In the genomic region with DNA sequence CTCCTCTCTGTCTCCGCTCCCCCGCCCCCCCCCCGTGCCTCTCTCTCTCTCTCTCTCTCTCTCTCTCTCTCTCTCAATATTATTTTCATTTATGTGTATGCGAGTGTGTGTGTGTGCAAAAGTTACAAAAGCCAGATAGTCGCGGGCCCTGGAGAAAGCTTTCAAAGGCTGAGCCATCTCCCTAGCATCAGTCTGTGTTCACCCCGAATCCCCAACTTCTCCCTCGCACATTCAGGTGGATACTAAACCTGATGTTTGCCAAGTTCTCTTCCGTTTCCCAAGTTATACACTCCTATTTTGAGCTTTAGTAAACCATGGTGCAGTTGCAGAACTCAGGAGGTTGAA, we compare ENCODE assay signal across 7 mouse cellular contexts. TPM values are rescaled to one million over a fixed set of nuclear protein-coding genes. Genes with fewer than 3 reads are reported as not detected.
DNase-seq lines count a peak whose midpoint lies in the region; ATAC-seq and TF ChIP-seq lines count a peak whose summit lies in the region.

No protein-coding gene starts in this region.

- no peaks in the 10 kb centered on the region for H3K27me3 ChIP-seq in lung, embryonic 14.5 days (ENCODE audit: insufficient read depth, low read length)
- no peaks in the 10 kb centered on the region for H3K27me3 ChIP-seq in forebrain, embryonic 10.5 days (ENCODE audit: poor library complexity, severe bottlenecking)
- H3K27me3 ChIP-seq in limb, embryonic 11.5 days (ENCODE audit: control insufficient read depth, insufficient read depth, low read length): no peaks in the 10 kb centered on the region

- ATAC-seq in lung, embryonic 14.5 days (ENCODE audit: insufficient read depth): peak; percentile 51
- peak; percentile 32; the same call in 1 of the 2 replicates for ATAC-seq in limb, embryonic 11.5 days (ENCODE audit: insufficient number of reproducible peaks, low FRiP score, low TSS enrichment, low read depth)

- 13% methylated on average over 9 of the region's 9 CpGs for WGBS in lung, embryonic 14.5 days
- WGBS in forebrain, embryonic 10.5 days: 30% methylated on average over 7 of the region's 9 CpGs
- WGBS in limb, embryonic 11.5 days: 38% methylated on average over 6 of the region's 9 CpGs
- 6% methylated on average over 7 of the region's 9 CpGs for WGBS in olfactory bulb, adult 2 months

- no peaks in the 10 kb centered on the region for H3K36me3 ChIP-seq in lung, embryonic 14.5 days (ENCODE audit: insufficient read depth)
- no peaks in the 10 kb centered on the region for H3K36me3 ChIP-seq in forebrain, embryonic 10.5 days (replicated peaks)
- H3K36me3 ChIP-seq in limb, embryonic 11.5 days (ENCODE audit: control insufficient read depth, insufficient read depth, low read length): no peaks in the 10 kb centered on the region

- H3K9me3 ChIP-seq in lung, embryonic 14.5 days (ENCODE audit: low read depth, low read length): no peaks in the 10 kb centered on the region
- no peaks in the 10 kb centered on the region for H3K9me3 ChIP-seq in forebrain, embryonic 10.5 days
- no peaks in the 10 kb centered on the region for H3K9me3 ChIP-seq in limb, embryonic 11.5 days (ENCODE audit: control insufficient read depth, low read length)

- DNase-seq in lung, embryonic 14.5 days: no peak
- no peak for DNase-seq in lung, postnatal 14 days
- DNase-seq in forebrain, embryonic 10.5 days (ENCODE audit: extremely low spot score, low spot score): no peak
- DNase-seq in limb, embryonic 11.5 days (ENCODE audit: low spot score): no peak
- DNase-seq in cerebellum, adult 11 months: no peak
- no peak for DNase-seq in right cerebral cortex, postnatal 25 days

- no peak overlapping the region for H3K27ac ChIP-seq in lung, embryonic 14.5 days (ENCODE audit: low read depth)
- peak overlapping the region; percentile 81 for H3K27ac ChIP-seq in forebrain, embryonic 10.5 days
- no peak overlapping the region for H3K27ac ChIP-seq in limb, embryonic 11.5 days (replicated peaks; ENCODE audit: low read depth, low read length)
- no peak overlapping the region for H3K27ac ChIP-seq in olfactory bulb, adult 2 months (ENCODE audit: insufficient read depth, low read depth, low read length)

- H3K9ac ChIP-seq in lung, embryonic 14.5 days: peak overlapping the region; percentile 45; the same call in 1 of the 2 replicates
- peak overlapping the region; percentile 50 for H3K9ac ChIP-seq in limb, embryonic 11.5 days (ENCODE audit: low read length)

- H3K4me3 ChIP-seq in lung, embryonic 14.5 days (ENCODE audit: low read depth, low read length): peak overlapping the region; percentile 40
- peak overlapping the region; percentile 55 for H3K4me3 ChIP-seq in forebrain, embryonic 10.5 days
- peak overlapping the region; percentile 25 for H3K4me3 ChIP-seq in limb, embryonic 11.5 days (ENCODE audit: low read depth, low read length)
- peak overlapping the region; percentile 37 for H3K4me3 ChIP-seq in olfactory bulb, adult 2 months (ENCODE audit: insufficient read depth, low read depth, low read length)

- H3K4me2 ChIP-seq in lung, embryonic 14.5 days: peak overlapping the region; percentile 68
- peak overlapping the region; percentile 32 for H3K4me2 ChIP-seq in limb, embryonic 11.5 days (ENCODE audit: low read depth, severe bottlenecking)

- no peak for TF ChIP-seq CTCF in lung, embryonic 14.5 days (IDR thresholded peaks at IDR 0.05; ENCODE audit: low read depth)
- TF ChIP-seq CTCF in olfactory bulb, adult 2 months (IDR thresholded peaks at IDR 0.05; ENCODE audit: insufficient read depth, low read depth, low read length): no peak

- no peaks in the 10 kb centered on the region; the same call in 1 of the 2 replicates for H3K4me1 ChIP-seq in lung, embryonic 14.5 days (ENCODE audit: insufficient read depth)
- H3K4me1 ChIP-seq in forebrain, embryonic 10.5 days: peaks cover 15% of the 10 kb centered on the region
- H3K4me1 ChIP-seq in limb, embryonic 11.5 days (ENCODE audit: control insufficient read depth, insufficient read depth, low read length): no peaks in the 10 kb centered on the region
- peaks cover 5% of the 10 kb centered on the region for H3K4me1 ChIP-seq in olfactory bulb, adult 2 months (ENCODE audit: control insufficient read depth, insufficient read depth, low read length)

- no peak for TF ChIP-seq POLR2A in olfactory bulb, adult 2 months (IDR thresholded peaks at IDR 0.05; ENCODE audit: insufficient read depth, low read depth, low read length)

RNA-seq across cellular contexts. Expression of gene Efhb, which starts 0.3 kb away (rescaled TPM):
- 0.45 and 0.73 TPM in 2 replicates for polyA plus RNA-seq in lung, embryonic 14.5 days (2014; fragmentation: Nextera tagmentation; extraction: Ambion mirVana)
- 0.41 and 0.66 TPM in 2 replicates for polyA plus RNA-seq in forebrain, embryonic 10.5 days (2016; fragmentation: Nextera tagmentation; extraction: Ambion mirVana)
- polyA plus RNA-seq in limb, embryonic 11.5 days (2014; fragmentation: Nextera tagmentation; extraction: Ambion mirVana): 0.17 and 0.26 TPM in 2 replicates
- not detected in 2 replicates for polyA plus RNA-seq in olfactory bulb, adult 2 months (2012; ENCODE audit: insufficient read depth, insufficient read length, low replicate concordance, missing spikeins)

RNA-seq across cellular contexts. Expression of gene Rab5a, which starts 15.6 kb away (rescaled TPM):
- 76.9 and 79.3 TPM in 2 replicates for polyA plus RNA-seq in lung, embryonic 14.5 days (2014; fragmentation: Nextera tagmentation; extraction: Ambion mirVana)
- polyA plus RNA-seq in forebrain, embryonic 10.5 days (2016; fragmentation: Nextera tagmentation; extraction: Ambion mirVana): 55.3 and 56.5 TPM in 2 replicates
- polyA plus RNA-seq in limb, embryonic 11.5 days (2014; fragmentation: Nextera tagmentation; extraction: Ambion mirVana): 75.1 and 81.6 TPM in 2 replicates
- polyA plus RNA-seq in olfactory bulb, adult 2 months (2012; ENCODE audit: insufficient read depth, insufficient read length, low replicate concordance, missing spikeins): not detected in 2 replicates

Comparison
In these comparisons a context has a peak if more than half of its experiments do, and no peak if none do; other contexts are left out.
1. RNA of gene Rab5a, which starts 15.6 kb away (polyA plus RNA-seq): 76.9 to 79.3 TPM in lung, embryonic 14.5 days, 75.1 to 81.6 TPM in limb, embryonic 11.5 days and 55.3 to 56.5 TPM in forebrain, embryonic 10.5 days; not detected in olfactory bulb, adult 2 months; every median in the first group is over 10 times any median in the second.
2. Peak in every context shown above with its lines, with median percentiles within 50 percentile points of each other: H3K4me3 ChIP-seq.